Mouse (Mus musculus) MEL-GATA-1-ER (cell line): Measurements from ENCODE around the gene Mfsd11.

Experiments
- DNase-seq: peaks from one replicate; pipeline ENCODE4 v3.0.0-alpha.2; 2012; ENCODE audit warnings: low read depth; ENCODE audit errors: extremely low read depth

Gene Mfsd11

GRCm38 (mm10) chr11:116881440-116881839 lies 29.2 kb downstream of the Mfsd11 start:
- no peak for DNase-seq

- DNase-seq, result no peak
These were observed 30.2 kb downstream of the Mfsd11 start for GRCm38 (mm10) chr11:116882446-116882845.

GRCm38 (mm10) chr11:116884061-116884460 lies 31.8 kb downstream of the Mfsd11 start:
- no peak for DNase-seq

DNA sequence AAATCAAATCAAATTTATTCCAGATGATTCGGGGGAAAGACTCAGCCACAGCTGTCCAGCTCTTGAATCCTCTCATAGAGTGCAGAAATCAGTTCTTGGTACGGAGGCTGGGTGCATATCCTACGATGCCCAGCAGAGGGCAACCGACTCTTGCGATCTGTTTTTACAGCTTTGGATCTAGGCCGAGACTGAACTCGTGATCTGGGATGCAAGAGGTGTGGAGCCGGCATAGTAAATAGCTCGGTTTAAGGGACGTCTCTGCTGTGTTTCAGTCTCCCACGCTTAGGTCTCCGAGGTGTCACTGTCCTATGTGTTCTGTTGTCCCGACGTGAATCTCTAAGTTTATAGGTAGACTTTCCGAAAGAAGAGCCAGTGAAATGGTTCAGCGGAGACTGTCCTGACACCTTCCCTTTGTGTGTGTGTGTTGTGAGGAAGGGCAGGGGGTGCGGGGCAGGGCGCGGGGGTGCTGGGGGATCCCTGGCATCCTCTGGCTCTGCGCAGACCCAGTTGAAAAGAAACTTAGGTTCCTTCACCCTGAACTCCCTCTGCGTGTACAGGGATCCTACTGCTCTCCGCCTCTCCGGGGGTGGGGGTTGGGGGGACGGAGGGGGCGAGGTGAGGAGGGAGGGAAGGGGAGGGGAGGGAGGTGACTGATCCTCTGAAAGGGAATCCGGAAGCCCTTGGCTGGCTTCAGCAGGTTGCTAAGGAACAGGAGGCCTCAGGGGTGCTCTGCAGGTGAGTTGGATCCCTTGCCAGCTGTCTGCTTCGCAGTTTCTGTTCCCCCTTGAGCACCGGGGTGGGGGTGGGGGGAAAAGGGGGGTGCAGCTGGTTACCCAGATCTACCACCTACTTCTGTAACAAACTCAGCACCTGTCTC lies 33.3 kb downstream of the Mfsd11 start:
- DNase-seq, result peak; percentile 61

- no peak for DNase-seq
These were observed 34.9 kb downstream of the Mfsd11 start for GRCm38 (mm10) chr11:116887136-116887535.

DNA sequence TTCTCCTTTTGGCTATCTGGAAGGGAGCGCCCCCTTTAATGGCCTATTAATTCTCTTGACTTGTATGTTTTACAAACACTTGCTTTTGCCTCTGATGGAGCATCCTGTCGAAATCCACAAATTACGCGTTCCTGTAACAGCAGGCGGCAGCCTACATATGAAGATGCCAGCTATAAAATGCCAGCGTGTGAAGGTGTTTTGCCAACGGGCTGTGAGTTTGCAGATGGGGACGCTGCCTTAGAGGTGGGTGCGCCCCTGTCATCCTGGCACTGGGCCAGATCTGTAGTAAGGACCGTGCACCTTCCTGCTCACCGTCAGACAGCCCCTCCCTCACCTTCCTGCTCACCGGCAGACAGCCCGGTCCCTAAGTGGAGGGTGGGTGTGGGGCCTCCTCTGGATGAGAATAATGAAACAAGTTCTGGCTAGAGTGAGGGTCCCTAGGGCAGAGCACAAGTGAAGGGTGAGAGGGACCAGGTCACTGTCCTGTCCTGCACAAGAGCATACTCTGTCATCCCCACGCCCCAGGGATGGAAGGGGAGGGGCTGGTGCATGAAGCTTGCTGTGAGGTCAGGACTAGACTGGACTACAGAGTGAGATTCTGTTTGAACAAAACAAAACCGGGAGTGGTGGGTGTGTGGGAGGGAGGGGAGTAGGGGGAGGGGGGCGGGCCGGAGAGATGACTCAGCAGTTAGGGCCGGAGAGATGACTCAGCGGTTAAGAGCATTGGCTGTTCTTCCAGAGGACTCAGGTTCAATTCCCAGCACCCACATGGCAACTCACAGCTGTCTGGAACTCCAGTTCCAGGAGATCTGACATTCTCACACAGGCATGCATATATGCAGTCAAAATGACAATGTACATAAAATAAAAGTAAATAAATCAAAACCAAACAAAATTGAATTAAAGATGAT lies 41.5 kb downstream of the Mfsd11 start:
- DNase-seq, result no peak

DNA sequence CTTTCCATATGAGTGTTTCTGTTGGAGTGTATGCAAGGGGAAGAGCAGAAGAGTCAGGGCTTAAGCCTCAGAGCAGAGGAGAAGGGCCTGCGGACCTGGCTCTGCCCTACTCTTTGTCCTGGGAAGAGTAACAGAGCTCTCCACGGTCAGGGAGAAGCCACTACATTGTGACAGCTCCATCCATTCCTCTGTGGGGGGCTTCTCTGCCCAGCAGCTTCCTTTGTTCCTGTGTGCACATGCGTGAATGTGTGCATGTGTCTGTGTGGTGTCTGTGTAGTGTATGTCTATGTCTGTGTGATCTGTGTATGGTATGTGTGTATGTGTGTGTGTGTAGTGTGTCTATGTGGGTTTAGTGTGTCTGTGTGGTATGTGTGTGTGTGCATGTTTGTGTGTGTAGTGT lies 43.2 kb downstream of the Mfsd11 start:
- no peak for DNase-seq

DNA sequence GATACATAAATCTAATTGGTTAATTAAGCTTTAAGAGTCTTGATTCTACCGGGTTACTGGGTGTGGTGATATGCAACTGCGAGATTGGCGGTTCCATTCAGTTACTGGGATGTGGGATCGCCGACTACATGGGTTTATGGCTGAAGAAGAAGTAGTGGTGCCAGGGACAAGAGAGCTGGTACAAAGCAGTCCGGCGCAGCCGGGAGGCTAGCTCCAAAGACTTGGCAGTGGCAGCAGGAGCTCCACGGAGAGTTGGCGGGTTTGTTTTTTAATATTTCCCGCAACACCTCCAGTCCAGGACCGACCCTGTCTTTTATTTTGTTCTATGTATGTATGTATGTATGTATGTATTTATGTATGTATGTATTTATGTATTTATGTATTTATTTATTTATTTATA lies 47.0 kb downstream of the Mfsd11 start:
- no peak for DNase-seq

DNA sequence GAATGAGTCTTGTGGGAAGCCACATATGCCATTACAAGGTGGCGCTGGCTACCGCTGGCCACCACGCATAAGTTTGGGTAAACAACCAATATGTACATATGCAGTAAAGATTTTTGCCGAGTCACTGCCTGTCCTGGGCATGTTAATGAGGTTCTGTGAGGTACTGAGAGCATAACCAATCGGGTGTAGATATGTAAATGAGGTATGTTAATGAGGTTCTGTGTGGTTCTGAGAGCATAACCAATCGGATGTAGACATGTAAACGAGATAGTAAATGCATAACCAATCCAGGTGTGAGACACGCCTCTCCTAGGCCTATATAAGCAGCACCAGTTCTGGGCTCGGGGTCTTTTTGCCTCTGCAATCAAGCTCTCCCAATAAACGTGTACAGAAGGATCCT lies 50.3 kb downstream of the Mfsd11 start:
- DNase-seq, result peak; percentile 17

- no peak for DNase-seq
These were observed 53.7 kb downstream of the Mfsd11 start for GRCm38 (mm10) chr11:116905741-116906456.

DNA sequence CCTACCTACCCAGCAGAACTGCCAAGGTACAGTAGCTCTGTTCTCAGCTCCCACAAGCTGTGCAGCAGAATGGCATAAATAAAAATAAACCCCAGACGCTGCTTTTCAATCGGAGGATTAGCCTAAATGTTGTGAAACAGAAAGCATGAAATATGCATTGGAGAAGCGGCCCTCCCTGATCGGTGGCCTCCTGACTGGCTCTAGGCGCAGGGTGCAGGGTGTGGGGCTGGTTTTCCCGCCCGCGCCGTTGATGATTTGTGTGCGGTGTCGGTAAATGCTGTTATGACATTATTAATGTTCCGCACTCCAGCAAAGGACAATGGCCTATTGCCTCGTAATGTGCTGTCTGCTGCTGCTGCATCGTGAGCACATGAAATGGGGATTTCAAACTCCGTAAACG lies 61.3 kb downstream of the Mfsd11 start:
- no peak for DNase-seq

- no peak for DNase-seq
These were observed 62.1 kb downstream of the Mfsd11 start for GRCm38 (mm10) chr11:116914267-116914885.

DNA sequence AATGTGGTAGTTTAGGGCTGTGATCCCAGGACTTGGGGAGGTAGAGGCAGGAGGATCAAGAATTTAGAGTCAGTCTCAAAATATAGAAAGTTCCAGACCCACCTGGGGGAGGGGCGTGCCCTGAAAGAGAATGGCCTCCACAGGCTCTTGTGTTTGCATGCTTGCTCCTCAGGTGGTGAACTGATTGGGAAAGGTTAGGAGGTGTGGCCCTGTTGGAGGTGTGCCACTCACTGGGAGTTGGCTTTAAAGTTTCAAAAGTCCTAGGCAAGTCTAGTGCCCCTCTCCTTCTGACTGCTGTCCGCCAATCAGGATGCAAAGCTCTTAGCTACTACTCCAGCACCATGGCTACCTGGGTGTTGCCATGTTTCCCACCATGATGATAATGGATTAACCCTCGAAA lies 63.0 kb downstream of the Mfsd11 start:
- DNase-seq, result no peak

DNA sequence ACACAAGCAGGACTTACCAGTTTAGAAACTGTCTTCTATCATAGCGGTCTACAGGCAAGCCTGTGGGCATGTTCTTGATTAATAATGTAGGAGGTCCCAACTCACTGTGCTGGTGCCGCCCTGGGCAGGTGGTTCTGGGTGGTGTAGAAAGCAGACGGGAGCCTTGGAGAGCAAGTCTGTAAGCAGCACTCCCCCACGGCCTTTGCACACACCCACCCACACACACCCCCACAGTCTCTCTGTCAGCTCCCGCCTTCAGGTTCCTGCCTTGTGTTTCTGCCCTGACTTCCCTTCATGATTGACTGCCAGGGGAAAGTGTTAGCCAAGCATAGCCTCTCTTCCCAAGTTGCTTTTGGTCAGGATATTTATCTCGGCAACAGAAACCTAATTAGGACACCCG lies 65.1 kb downstream of the Mfsd11 start:
- DNase-seq, result no peak

DNA sequence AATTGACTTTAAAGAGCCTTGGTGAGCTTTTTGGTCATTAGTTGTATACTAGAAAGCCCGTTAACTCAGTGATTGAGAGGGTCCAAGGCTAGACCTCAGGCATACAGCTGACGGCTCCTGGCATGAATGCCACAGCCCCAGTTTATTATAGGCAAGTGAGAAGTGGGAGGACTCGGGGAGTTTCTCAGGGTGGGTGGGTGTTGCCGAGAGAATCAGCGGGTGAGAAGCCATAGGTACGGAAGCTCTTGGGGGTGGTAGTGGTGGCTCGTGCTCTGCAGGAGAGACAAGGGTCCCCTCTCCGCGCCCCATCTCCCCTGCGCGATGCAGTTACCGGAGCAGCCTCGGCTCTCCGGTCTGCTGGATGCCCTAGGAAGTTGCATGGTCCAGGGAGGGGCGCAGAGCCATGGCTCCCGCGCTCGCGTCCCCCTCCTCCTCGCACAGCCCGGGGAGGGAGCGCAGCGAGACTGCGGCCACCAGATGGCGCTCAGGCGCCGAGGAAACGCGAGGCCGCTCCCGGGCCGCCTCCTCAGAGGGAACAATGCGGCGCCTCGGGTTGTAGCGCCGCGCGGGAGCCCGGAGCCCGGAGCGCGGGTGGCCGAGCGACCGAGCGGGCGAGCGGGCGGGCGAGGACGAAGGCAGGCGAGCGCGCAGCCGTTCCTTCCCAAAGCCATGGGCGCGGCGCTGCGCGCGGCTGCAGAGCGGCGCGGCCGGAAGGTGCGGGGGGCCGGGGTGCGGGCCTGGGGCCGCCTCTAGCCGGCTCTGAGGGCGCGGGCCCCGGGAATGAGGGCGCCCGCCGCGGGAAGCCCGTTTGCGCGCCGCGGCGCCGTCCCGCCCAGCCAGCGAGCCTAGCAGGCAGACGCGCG lies 66.3 kb downstream of the Mfsd11 start, which contains the start of gene Mgat5b:
Mgat5b (plus strand) TSS at position 541 of the 863 bp plus-strand sequence.
- DNase-seq, result no peak

GRCm38 (mm10) chr11:116919186-116920020 lies 67.2 kb downstream of the Mfsd11 start:
- no peak for DNase-seq

DNA sequence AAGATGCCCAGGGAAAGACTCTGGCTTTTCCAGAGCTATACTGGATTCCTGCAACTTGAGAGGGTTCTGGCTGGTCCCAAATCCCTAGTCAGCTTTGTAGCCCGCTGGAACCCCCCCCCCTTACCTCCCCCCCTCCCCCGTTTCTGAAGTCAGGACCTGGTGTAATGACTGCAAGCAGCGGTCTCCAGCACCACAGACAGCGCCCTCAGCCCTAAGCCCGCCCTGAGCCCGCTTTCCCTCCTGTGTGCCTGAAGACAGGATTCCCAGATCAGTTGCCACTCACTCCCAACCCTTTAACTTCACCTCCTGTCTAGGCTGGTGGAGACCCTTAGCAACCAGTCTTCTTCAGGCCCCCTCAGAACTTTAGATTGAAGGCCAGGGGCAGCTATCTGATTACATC lies 68.5 kb downstream of the Mfsd11 start:
- DNase-seq, result no peak

DNA sequence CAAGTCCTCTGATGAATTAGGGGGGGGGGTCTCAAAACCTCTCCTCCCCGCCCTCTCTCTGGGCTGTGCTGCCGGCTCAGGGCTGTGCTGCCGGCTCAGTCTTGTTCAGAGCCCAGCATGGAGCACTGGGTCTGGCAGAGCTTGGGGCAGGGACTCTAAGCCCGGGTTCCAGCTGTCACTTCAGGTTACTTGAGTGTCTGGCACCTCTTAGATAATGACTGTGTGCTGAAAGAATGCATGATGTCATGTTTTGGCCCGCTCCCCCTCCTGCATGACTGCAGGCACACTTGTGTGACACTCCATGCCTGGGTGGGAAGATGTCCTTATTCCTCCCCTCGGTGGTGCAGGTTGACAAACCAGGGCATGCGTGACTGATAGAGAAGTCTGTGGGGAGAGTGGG lies 69.8 kb downstream of the Mfsd11 start:
- no peak for DNase-seq
